Mouse (Mus musculus) liver, postnatal 0 days (tissue): ENCODE data around the gene Sipa1. TPM values are rescaled to one million over a fixed set of nuclear protein-coding genes. Genes with fewer than 3 reads are reported as not detected.

ENCODE experiments used
- ATAC-seq: fragments of 200-750 bp; cut with Nextera tagmentation; 2 replicates; pipeline ENCODE4 v1.8.0; 2017; ENCODE audit warnings: mild to moderate bottlenecking, moderate library complexity
- DNase-seq: peaks from one replicate; pipeline ENCODE4 v3.0.0-alpha.2; 2016
- H3K27ac ChIP-seq: fragments of 300-500 bp; sonication (generic); 2 replicates; pipeline ENCODE4 v1.5.1; 2014; ENCODE audit warnings: antibody characterized with exemption, moderate library complexity, mild to moderate bottlenecking, low read depth
- H3K27me3 ChIP-seq: fragments of 300-500 bp; sonication (generic); 2 replicates; pipeline ENCODE4 v1.6.1; 2014; ENCODE audit warnings: low read length, control low read depth, mixed read lengths; ENCODE audit not compliant: insufficient read depth
- H3K36me3 ChIP-seq: fragments of 300-500 bp; sonication (generic); replicated peaks from 2 replicates; pipeline ENCODE4 v1.6.1; 2014; ENCODE audit warnings: mild to moderate bottlenecking, control low read depth, low read length, moderate library complexity, mixed read lengths; ENCODE audit not compliant: insufficient read depth
- H3K4me1 ChIP-seq: fragments of 300-500 bp; sonication (generic); 2 replicates; pipeline ENCODE4 v1.6.1; 2014; ENCODE audit warnings: antibody characterized with exemption, mild to moderate bottlenecking, control low read depth; ENCODE audit not compliant: insufficient read depth
- H3K4me2 ChIP-seq: fragments of 300-500 bp; sonication (generic); 2 replicates; pipeline ENCODE4 v1.6.1; 2014; ENCODE audit warnings: low read depth, mild to moderate bottlenecking, low read length, moderate library complexity, mixed read lengths
- H3K4me3 ChIP-seq: fragments of 300-500 bp; sonication (generic); 2 replicates; pipeline ENCODE4 v1.5.1; 2014; ENCODE audit warnings: low read depth, low read length
- H3K9ac ChIP-seq: fragments of 300-500 bp; sonication (generic); replicated peaks from 2 replicates; pipeline ENCODE4 v1.6.1; 2014; ENCODE audit warnings: mild to moderate bottlenecking, moderate library complexity
- H3K9me3 ChIP-seq: fragments of 300-500 bp; sonication (generic); 2 replicates; pipeline ENCODE4 v1.6.1; 2016; ENCODE audit warnings: mild to moderate bottlenecking, control low read depth, low read length, mixed read lengths
- CTCF ChIP-seq: sonication (generic); IDR thresholded peaks from 2 replicates; pipeline ENCODE4 v1.5.1; 2016; ENCODE audit warnings: antibody characterized with exemption, low read depth
- EP300 ChIP-seq: IDR thresholded peaks from 2 replicates; pipeline ENCODE4 v1.6.1; 2016; ENCODE audit warnings: antibody characterized with exemption, low read depth, mild to moderate bottlenecking
- WGBS: fragments of 180-500 bp; shearing (Covaris S2); extraction: QIAGEN DNeasy Blood & Tissue Kit; methylation state at CpG from one replicate; pipeline ENCODE4 v1.1.7; 2014; ENCODE audit not compliant: insufficient replicate concordance; 5-methylcytosine and 5-hydroxymethylcytosine counted together
- polyA plus RNA-seq: library from polyadenylated mRNA; unstranded; fragments of >200 nt; fragmentation: Nextera tagmentation; extraction: Ambion mirVana; gene quantifications from 2 replicates; pipeline ENCODE4 v1.2.1, GENCODE M21; 2015

Gene Sipa1
- polyA plus RNA-seq, 1 experiment from 2014 or later: 15.3 TPM

- peaks cover 69% of the 10 kb centered on the region for H3K36me3 ChIP-seq
- 22% methylated on average over 6 of the region's 6 CpGs for WGBS
Observed at GRCm38 (mm10) chr19:5649298-5649741, 14.2 kb downstream of the Sipa1 start.

DNA sequence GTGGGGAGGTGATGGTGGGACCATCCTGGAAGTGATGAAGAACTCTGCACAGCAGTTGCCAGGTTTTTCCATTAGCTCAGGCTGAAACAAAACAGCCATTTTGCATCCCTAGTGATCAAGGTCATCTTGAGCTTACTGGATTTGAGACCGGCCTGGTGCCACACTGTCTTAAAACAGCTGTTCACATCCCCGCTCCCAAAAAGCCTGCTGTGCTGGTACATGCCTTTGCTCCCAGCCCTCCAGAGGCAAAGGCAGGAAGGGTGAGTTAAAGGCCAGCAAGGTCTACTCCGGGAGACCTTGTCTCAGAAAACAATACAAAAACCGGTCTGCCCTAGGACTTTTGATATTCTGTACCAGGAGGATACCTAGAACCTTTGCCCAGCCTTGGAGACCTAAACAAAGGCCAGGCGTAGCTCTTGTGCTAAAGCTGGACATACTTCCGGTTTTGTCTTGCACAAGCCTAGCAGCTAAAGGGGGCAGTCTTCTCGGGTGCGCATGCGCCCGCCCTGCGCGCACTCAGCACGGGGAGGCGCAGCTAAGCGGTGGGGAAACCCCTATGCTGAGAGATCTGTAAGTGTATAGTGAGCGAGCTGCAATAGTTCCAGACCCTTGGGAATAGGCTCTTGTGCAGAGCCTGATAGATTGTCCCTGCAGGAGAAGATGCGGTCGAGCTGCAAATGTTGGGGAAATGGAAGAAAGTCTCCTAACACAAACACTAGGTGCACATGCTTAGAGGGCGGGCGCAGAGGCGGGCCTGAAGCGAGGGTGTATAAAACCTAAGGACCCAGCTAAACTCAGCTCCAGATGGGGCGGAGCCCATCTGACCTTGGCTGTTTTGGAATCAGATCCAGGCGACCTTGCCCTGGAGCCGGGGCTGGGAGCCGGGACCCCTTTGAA, 14.9 kb downstream of the Sipa1 start:
- Histone ChIP-seq H3K9ac (peak overlapping the region; percentile 51), H3K4me2 (peak overlapping the region; percentile 82), H3K36me3 (peaks cover 67% of the 10 kb centered on the region), H3K4me1 (peaks cover 16% of the 10 kb centered on the region), H3K9me3 (no peaks in the 10 kb centered on the region), H3K27ac (peak overlapping the region; percentile 81), H3K27me3 (no peaks in the 10 kb centered on the region), H3K4me3 (peak overlapping the region; percentile 37)
- TF ChIP-seq EP300 (no peak), CTCF (peak; percentile 46; the same call in 1 of the 2 replicates)
- DNase-seq (peak; percentile 82), ATAC-seq (peak; percentile 86)
- WGBS: 8% methylated on average over 26 of the region's 26 CpGs

More at GRCm38 (mm10) chr19:5649298-5649741, 14.2 kb downstream of the Sipa1 start:
- no peak for TF ChIP-seq CTCF
- TF ChIP-seq EP300: no peak
- Histone ChIP-seq H3K27ac (peak overlapping the region; percentile 81), H3K9me3 (no peaks in the 10 kb centered on the region), H3K4me1 (peaks cover 19% of the 10 kb centered on the region), H3K27me3 (no peaks in the 10 kb centered on the region), H3K4me2 (peak overlapping the region; percentile 82), H3K9ac (peak overlapping the region; percentile 51), H3K4me3 (peak overlapping the region; percentile 37)
- DNase-seq (peak; percentile 60), ATAC-seq (peak; percentile 42)

DNA sequence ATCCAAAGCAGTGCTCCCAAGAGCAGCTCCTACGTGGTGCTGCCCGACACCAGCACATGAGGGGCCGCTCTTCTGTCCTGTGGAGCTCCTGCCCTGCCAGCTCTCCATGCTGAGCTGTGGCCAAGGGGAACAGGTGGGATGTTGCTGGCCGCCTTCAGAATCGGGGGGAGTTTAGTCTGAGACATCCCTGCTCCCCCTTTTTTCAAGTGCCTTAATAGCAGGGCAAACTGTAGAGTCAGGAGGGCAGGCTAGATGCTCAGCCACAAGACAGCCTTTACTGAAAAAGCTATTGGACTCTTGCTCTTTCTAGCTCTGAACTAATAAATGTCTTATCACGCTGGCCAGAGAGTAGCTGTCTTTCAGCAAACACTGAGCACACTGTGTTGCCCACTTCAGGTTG, 15.7 kb downstream of the Sipa1 start:
- H3K36me3 ChIP-seq: peaks cover 67% of the 10 kb centered on the region

GRCm38 (mm10) chr19:5646731-5647330, 16.7 kb downstream of the Sipa1 start:
- Histone ChIP-seq H3K36me3 (peaks cover 67% of the 10 kb centered on the region), H3K4me1 (peaks cover 16% of the 10 kb centered on the region), H3K4me3 (no peak overlapping the region), H3K4me2 (no peak overlapping the region), H3K27ac (no peak overlapping the region), H3K27me3 (no peaks in the 10 kb centered on the region), H3K9ac (no peak overlapping the region), H3K9me3 (no peaks in the 10 kb centered on the region)
- 89% methylated on average over 8 of the region's 8 CpGs for WGBS
- TF ChIP-seq CTCF: no peak
- no peak for TF ChIP-seq EP300
- DNase-seq: no peak
- ATAC-seq: no peak

More for the DNA sequence above, 15.7 kb downstream of the Sipa1 start:
- Histone ChIP-seq H3K9ac (no peak overlapping the region), H3K27ac (0 out of 2 replicates have a peak overlapping the region, but pooled peaks have one; percentile 81), H3K9me3 (no peaks in the 10 kb centered on the region), H3K27me3 (no peaks in the 10 kb centered on the region), H3K4me2 (no peak overlapping the region), H3K4me1 (peaks cover 16% of the 10 kb centered on the region), H3K4me3 (no peak overlapping the region)
- ATAC-seq (no peak), DNase-seq (no peak)
- WGBS: 88% methylated on average over 6 of the region's 6 CpGs
- TF ChIP-seq EP300: no peak
- no peak for TF ChIP-seq CTCF

GRCm38 (mm10) chr19:5645280-5645679, 18.2 kb downstream of the Sipa1 start:
- Histone ChIP-seq H3K36me3 (peaks cover 69% of the 10 kb centered on the region), H3K27me3 (no peaks in the 10 kb centered on the region), H3K9me3 (no peaks in the 10 kb centered on the region), H3K27ac (no peak overlapping the region), H3K4me2 (no peak overlapping the region), H3K4me1 (peaks cover 16% of the 10 kb centered on the region), H3K9ac (no peak overlapping the region), H3K4me3 (no peak overlapping the region)
- no peak for ATAC-seq
- WGBS: 94% methylated on average over 9 of the region's 9 CpGs
- TF ChIP-seq EP300: no peak
- TF ChIP-seq CTCF: no peak
- DNase-seq: no peak

- peak; percentile 16 for DNase-seq
- no peak overlapping the region for H3K27ac ChIP-seq
- no peak overlapping the region for H3K4me2 ChIP-seq
- no peaks in the 10 kb centered on the region for H3K27me3 ChIP-seq
- no peak for ATAC-seq
- peaks cover 73% of the 10 kb centered on the region for H3K36me3 ChIP-seq
- no peaks in the 10 kb centered on the region for H3K9me3 ChIP-seq
- no peak overlapping the region for H3K9ac ChIP-seq
- 88% methylated on average over 8 of the region's 8 CpGs for WGBS
- no peak for TF ChIP-seq EP300
- no peak for TF ChIP-seq CTCF
- H3K4me3 ChIP-seq: no peak overlapping the region
- peaks cover 19% of the 10 kb centered on the region for H3K4me1 ChIP-seq
Observed at GRCm38 (mm10) chr19:5641641-5642040, 21.9 kb downstream of the Sipa1 start.
